Mouse (Mus musculus) heart, postnatal 25 days (tissue): ENCODE measurements around the gene P4hb. TPM values are rescaled to one million over a fixed set of nuclear protein-coding genes. Genes with fewer than 3 reads are reported as not detected.

Experiments
- DNase-seq: peaks from one replicate; pipeline ENCODE4 v3.0.0; 2022; ENCODE audit warnings: low spot score
- intact Hi-C: fragments of 180-260 bp; cut with DNase I; formaldehyde crosslinking; loops from one replicate; pipeline ENCODE4 v1.15.1; 2025
- total RNA-seq, 2 experiments: library from RNA; stranded (reverse); gene quantifications; 2 replicates each; pipeline ENCODE4 v1.2.3; 2021

P4hb gene
- total RNA-seq, 2 experiments from 2014 or later, result 228 to 255 TPM

GRCm38 (mm10) chr11:120548214-120548613 lies 24.8 kb downstream of the P4hb start:
- intact Hi-C loops, result no loop called here
- no peak for DNase-seq

GRCm38 (mm10) chr11:120547469-120547868 lies 25.6 kb downstream of the P4hb start:
- no peak for DNase-seq
- intact Hi-C loops, result no loop called here

GRCm38 (mm10) chr11:120545964-120546363 lies 27.1 kb downstream of the P4hb start:
- no peak for DNase-seq

GRCm38 (mm10) chr11:120542376-120542775 lies 30.7 kb downstream of the P4hb start:
- intact Hi-C loops, result no loop called here
- DNase-seq, result no peak

More at GRCm38 (mm10) chr11:120545964-120546363, 27.1 kb downstream of the P4hb start:
- intact Hi-C loops, result no loop called here

GRCm38 (mm10) chr11:120541907-120542306 lies 31.1 kb downstream of the P4hb start:
- DNase-seq, result no peak
- intact Hi-C loops, result no loop called here

GRCm38 (mm10) chr11:120539285-120540014 lies 33.6 kb downstream of the P4hb start:
- intact Hi-C loops, result no loop called here
- no peak for DNase-seq

GRCm38 (mm10) chr11:120538955-120539284 lies 34.1 kb downstream of the P4hb start:
- intact Hi-C loops, result loop anchor here (1.0 kb wide), 1 partner anchor 18 kb away; no protein-coding TSS in a partner anchor

GRCm38 (mm10) chr11:120538485-120538884 lies 34.6 kb downstream of the P4hb start:
- peak; percentile 49 for DNase-seq
- intact Hi-C loops, result loop anchor here (1.0 kb wide), 1 partner anchor 17 kb away; no protein-coding TSS in a partner anchor

More at GRCm38 (mm10) chr11:120538955-120539284, 34.1 kb downstream of the P4hb start:
- no peak for DNase-seq

- intact Hi-C loops, result no loop called here
These were observed 37.2 kb downstream of the P4hb start for GRCm38 (mm10) chr11:120535804-120536203.

GRCm38 (mm10) chr11:120535145-120535544 lies 37.9 kb downstream of the P4hb start:
- intact Hi-C loops, result no loop called here
- no peak for DNase-seq

More at GRCm38 (mm10) chr11:120535804-120536203, 37.2 kb downstream of the P4hb start:
- no peak for DNase-seq

GRCm38 (mm10) chr11:120534093-120534492 lies 39.0 kb downstream of the P4hb start:
- intact Hi-C loops, result no loop called here
- no peak for DNase-seq

- DNase-seq, result no peak
- intact Hi-C loops, result no loop called here
These were observed 41.4 kb downstream of the P4hb start for GRCm38 (mm10) chr11:120531646-120532045.

GRCm38 (mm10) chr11:120530085-120530964 lies 42.7 kb downstream of the P4hb start, which contains the start of gene Gcgr:
Gene Gcgr (plus strand): TSS chr11:120530699.
- DNase-seq, result no peak

GRCm38 (mm10) chr11:120528903-120529302 lies 44.1 kb downstream of the P4hb start:
- intact Hi-C loops, result no loop called here
- no peak for DNase-seq

More at GRCm38 (mm10) chr11:120530085-120530964, 42.7 kb downstream of the P4hb start, which contains the start of gene Gcgr:
- intact Hi-C loops, result no loop called here

- intact Hi-C loops, result no loop called here
- DNase-seq, result no peak
These were observed 45.2 kb downstream of the P4hb start for GRCm38 (mm10) chr11:120527690-120528354.

GRCm38 (mm10) chr11:120525959-120526358 lies 47.1 kb downstream of the P4hb start:
- intact Hi-C loops, result no loop called here
- DNase-seq, result no peak

GRCm38 (mm10) chr11:120522581-120522980 lies 50.5 kb downstream of the P4hb start:
- intact Hi-C loops, result no loop called here
- DNase-seq, result no peak

GRCm38 (mm10) chr11:120520967-120521540 lies 52.0 kb downstream of the P4hb start:
- DNase-seq, result peak; percentile 38
- intact Hi-C loops, result loop anchor here (1.0 kb wide), 1 partner anchor 17 kb away; no protein-coding TSS in a partner anchor

- no peak for DNase-seq
- intact Hi-C loops, result no loop called here
These were observed 52.6 kb downstream of the P4hb start for GRCm38 (mm10) chr11:120520498-120520897.

- peak; percentile 72 for DNase-seq
- intact Hi-C loops, result loop anchor here (10.0 kb wide), 1 partner anchor 195 kb away; the partner anchor contains the start of genes Cenpx and Lrrc45
These were observed 53.3 kb downstream of the P4hb start for GRCm38 (mm10) chr11:120519738-120520137.
